Mouse (Mus musculus) left cerebral cortex, postnatal 10 days (tissue): Measurements from ENCODE around the gene Sarm1. TPM values are rescaled to one million over a fixed set of nuclear protein-coding genes. Genes with fewer than 3 reads are reported as not detected.
"Not testable (repeated sequence)": the region's sequence is repeated elsewhere in the genome, so short reads cannot be mapped to it uniquely, and the experiment has no call there.

Experiments used
- DNase-seq, 2 experiments: peaks; one replicate each; pipeline ENCODE4 v3.0.0; 2021 to 2022; ENCODE audit warnings: low spot score in 2 of 2, mixed read lengths in 1 of 2; ENCODE audit errors: extremely low spot score in 1 of 2
- intact Hi-C: fragments of 180-260 bp; cut with DNase I; formaldehyde crosslinking; loops from one replicate; pipeline ENCODE4 v1.15.1; 2025
- total RNA-seq, 2 experiments: library from RNA; stranded (reverse); gene quantifications; 2 replicates each; pipeline ENCODE4 v1.2.3; 2021

The Sarm1 gene
- 10 to 100 TPM; 51.2 to 59.2 TPM for total RNA-seq

DNA sequence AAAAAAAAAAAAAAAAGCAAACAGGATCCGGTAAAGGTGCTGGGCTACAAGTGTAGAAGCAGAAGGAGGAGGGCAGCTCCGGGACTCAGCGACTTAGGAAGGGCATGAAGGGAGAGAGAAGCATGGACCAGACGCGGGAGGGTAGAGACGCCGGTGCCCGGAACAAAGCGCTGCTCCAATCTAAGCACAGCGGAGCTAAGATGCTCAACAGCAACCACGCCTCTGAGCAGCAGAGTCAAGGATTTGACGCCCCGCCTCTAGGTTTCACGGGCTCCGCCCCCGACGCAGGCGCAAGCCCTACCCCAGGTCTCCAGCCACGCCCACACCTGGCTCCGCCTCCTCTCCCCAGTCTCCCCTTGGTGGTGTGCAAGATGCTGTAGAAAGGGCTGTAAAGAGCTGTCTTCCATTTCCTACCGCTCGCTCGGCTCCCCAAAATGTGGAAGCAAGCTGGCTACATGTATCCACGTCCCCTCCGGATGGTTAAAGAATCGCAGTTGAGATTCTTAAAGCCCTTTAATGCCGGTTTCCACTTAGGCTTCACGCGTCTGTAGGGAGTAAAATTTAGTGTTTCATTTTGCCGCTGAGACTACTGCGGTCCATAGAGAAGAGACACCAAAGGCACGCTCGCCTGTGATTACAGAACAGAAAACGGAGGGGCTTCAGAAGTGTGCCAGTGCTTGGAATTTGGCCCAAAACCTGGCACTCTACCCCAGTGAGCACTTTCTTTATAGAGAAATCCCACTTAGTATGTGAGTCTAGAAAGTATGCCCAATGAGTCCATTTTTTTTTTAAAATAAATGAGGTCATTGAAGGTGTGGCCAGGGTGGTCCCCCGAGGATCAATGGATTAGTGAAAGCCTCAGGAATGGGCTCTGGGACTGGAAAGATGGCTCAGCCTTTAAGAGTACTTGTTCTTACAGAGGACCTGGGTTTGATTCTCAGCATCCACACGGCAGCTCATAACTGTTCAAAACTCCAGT, at the start of gene Sarm1:
Gene Sarm1, minus strand, starts transcription at position 211 of the 979 bp plus-strand sequence.
- peak; percentile 94 to 97 for DNase-seq
- intact Hi-C loops = no loop called here

DNA sequence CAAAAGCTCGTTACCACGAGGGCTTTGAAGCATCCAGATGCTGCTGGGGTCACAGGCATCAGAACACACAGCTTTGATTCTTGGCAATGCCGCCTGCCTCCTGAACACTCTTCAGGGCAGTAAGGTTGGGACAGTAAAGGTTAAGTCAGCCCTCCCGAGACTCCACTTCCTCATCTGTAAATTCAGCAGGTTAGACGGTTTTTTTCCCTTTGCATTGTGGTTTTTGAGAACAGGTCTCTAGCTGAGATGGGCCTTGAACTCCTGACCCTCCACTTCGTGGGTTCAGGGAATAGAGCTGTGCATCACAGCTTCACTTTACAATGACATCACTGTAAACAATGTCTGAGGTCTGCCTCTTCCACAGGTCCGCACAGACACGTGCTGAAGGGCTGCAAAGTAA, 47.6 kb upstream of the Sarm1 start:
- intact Hi-C loops = no loop called here
- no peak for DNase-seq

GRCm38 (mm10) chr11:78544449-78545111, 47.0 kb upstream of the Sarm1 start:
- DNase-seq = no peak
- intact Hi-C loops = loop anchor here (5.0 kb wide), 1 partner anchor 408 kb away; no protein-coding TSS in a partner anchor

- no peak for DNase-seq
- intact Hi-C loops = loop anchor here (5.0 kb wide), 1 partner anchor 412 kb away; no protein-coding TSS in a partner anchor
These were observed 42.8 kb upstream of the Sarm1 start for GRCm38 (mm10) chr11:78540358-78540757.

DNA sequence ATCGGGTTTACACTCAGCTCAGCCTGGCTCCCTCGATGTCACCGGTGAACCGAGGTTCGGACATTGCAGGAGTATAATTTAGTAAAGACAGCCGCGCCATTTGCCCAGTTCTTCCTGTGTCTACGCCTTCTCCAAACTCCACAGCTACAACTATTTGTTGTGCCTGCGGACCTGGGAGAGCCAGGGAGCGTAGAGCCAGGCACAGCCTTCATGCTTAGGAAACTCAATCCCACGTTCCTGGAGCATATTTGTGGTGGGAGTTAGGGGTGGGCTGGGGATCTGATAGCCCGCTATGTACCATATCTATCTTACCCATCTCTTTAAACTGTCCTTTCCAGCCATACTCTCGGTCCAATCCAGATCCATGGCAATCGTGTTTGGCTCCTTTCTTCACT, 39.1 kb upstream of the Sarm1 start:
- DNase-seq = no peak
- intact Hi-C loops = no loop called here

DNA sequence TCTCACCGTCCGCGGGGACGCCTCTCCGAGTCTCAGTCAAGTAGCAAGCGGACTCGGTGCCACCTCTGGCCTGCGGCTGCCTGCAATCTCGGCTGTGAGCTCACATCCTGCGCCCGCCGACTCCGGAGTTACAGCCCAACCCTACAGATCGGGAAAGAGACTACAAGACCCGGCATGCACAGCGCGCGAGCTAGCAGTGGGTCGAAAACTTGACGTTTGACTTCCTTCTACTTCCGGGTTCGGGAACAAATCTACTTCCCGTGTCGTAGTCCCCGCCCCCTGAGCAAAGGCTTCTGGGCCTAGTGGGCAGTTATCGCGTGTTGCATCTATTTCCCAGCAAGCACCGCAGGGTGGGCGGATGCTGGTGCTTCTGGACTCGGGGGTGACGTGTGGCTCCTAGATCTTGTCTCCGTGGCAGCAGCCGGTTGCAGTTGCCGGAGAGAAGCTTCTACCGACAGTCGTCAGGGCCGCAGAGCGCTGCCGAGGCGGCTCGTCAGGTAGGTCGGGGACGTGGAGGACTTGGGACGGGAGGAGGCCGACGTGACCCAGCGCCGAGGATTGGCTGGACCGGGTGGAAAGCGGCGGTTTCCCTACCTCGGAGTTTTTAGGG, 38.6 kb upstream of the Sarm1 start, which contains the start of the genes Tnfaip1 and Ift20:
Gene Tnfaip1, minus strand, starts transcription at position 253 of the 610 bp plus-strand sequence.
Gene Ift20, plus strand, starts transcription at position 282 of the 610 bp plus-strand sequence.
- peak; percentile 98 to 99 for DNase-seq
- intact Hi-C loops = no loop called here

GRCm38 (mm10) chr11:78535376-78536079, 38.0 kb upstream of the Sarm1 start:
- intact Hi-C loops = no loop called here
- DNase-seq = no peak

- no peak for DNase-seq
- intact Hi-C loops = no loop called here
These were observed 37.0 kb upstream of the Sarm1 start for GRCm38 (mm10) chr11:78534516-78534915.

DNA sequence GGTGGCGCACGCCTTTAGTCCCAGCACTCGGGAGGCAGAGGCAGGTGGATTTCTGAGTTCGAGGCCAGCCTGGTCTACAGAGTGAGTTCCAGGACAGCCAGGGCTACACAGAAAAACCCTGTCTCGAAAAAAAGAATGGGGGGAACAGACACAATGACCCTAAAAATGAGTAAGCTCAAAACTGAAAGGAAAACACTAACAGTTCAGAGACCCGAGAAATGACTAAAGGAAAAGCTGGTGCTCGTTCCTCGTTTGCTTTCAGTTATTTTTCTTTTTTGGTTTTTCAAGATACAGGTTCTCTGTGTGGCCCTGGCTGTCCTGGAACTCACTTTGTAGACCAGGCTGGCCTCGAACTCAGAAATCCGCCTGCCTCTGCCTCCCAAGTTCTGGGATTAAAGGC, 34.0 kb upstream of the Sarm1 start:
- intact Hi-C loops, DNase-seq: not testable (repeated sequence)

- intact Hi-C loops = no loop called here
- DNase-seq = peak in 1 of 2 experiments; percentile 85
These were observed 33.5 kb upstream of the Sarm1 start for GRCm38 (mm10) chr11:78531046-78531445.

DNA sequence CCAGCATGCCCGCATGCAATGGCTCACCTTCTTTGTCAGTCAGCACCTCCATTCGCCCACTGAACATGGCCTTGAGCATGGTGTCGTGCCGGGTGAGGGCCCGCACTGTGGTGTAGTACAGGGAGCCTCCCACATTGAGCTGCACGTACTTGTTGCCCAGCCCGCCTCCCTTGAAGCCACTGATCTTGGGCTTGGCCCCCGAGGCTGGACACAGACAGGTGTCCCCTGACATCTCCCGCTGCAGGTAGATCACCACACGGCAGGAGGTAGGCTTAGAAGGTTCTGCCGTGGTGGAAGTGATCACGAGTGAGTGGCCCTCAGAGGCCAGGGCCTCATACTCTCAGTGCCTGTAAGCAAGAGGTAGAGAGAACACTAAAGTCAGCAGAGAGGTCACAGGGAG, 32.4 kb upstream of the Sarm1 start:
- intact Hi-C loops = no loop called here
- DNase-seq = no peak

DNA sequence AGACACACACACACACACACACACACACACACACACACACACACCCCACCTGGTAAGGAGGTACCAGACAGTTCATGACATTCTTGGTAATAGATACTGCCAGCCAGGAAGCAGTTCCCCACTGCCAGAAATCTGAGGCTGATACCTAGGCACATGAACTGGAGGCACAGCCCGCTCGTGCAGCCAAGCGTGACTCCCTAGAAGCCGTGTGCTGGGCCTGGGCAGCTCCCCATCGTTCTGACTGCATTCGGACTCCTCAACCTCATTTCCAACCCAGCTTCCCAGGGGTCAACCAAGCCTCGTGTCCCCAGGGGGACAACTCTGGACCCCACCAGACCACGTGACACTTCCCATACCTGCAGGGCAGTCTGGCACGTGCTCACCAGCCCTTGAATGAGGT, 31.2 kb upstream of the Sarm1 start:
- DNase-seq = no peak
- intact Hi-C loops = no loop called here

DNA sequence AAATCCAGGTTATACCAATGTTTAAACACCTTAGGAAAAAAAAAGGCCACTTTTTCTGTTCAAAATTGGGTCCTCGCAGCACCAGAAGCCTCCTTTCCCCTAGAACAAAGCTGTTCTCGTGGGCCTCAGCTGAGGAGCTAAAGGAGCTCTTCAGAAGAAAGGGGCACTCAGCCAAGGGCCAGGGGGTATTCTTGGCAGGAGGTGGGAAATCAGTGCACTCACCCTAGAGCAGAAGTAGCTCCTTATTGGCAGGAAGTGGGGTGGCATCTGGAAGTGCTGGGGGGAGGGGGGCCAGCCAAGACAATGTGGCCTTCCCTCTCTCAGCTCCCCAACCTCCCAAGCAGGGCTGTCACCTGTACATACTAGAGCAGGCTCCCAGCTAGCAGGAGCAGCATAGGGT, 27.3 kb upstream of the Sarm1 start:
- intact Hi-C loops = no loop called here

GRCm38 (mm10) chr11:78523241-78523955, 25.8 kb upstream of the Sarm1 start:
- DNase-seq = peak in 1 of 2 experiments; percentile 67
- intact Hi-C loops = no loop called here

More for the DNA sequence above, 27.3 kb upstream of the Sarm1 start:
- DNase-seq = peak in 1 of 2 experiments; percentile 59

DNA sequence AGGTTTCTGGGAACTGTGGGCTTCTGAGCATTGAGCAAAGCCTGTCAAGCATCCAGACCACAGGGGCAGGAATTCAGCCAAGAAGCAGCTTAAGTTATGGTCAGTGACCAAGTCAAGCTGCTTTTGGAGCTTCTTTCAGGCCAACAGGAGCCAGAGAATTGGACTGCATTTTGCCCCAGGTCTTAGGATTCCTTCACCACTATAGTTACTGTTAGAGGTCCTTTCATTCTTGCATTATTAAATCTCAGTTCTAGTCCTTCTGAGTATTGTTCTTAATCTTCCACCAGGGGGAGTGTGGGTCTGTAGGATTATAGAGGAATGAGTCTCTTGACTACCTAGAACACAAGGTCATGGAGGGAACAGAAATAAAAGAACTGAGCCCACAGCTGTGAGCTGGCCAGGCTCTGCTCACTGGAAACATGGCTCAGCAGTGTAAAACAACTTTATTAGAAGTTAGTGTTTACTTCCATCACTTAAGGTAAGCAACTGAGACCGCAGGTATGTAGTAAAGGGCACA, 25.0 kb upstream of the Sarm1 start:
- no peak for DNase-seq
- intact Hi-C loops = no loop called here

DNA sequence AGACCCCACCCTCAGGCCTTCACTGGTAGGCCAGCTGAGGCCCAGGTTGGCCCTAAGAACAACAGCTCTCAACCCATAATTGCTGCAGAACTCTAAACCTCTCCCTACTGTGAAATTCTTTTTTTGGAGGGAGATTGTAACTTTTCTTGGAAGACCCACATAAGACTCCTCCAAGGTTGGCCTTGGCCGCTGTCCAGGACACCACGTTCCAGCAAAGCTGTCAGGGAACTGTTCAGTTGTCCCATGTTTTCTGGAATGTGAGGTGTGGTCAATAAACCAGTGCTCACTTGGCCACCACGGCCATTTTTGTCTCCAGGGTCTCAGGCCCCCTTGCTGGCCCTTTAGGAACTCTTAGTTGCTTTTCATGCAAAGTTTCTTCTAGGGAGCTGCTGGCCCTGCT, 24.3 kb upstream of the Sarm1 start:
- no peak for DNase-seq
- intact Hi-C loops = no loop called here

- intact Hi-C loops = no loop called here
- DNase-seq = no peak
These were observed 21.4 kb upstream of the Sarm1 start for GRCm38 (mm10) chr11:78518931-78519330.
